Comparison of ENCODE assay signal across 9 mouse cellular contexts in genomic region chr13:71956481-71956880, GRCm38 (mm10). TPM values are rescaled to one million over a fixed set of nuclear protein-coding genes. Genes with fewer than 3 reads are reported as not detected.
A peak's percentile ranks its signal among the peaks of the same experiment; 100 is the strongest.
DNase-seq lines count a peak whose midpoint lies in the region; ATAC-seq and TF ChIP-seq lines count a peak whose summit lies in the region.
"Had no signal": no experiment of that assay in that cellular context is flagged by ENCODE, and none has a peak within 500 bp of the region (broad histone marks: within the 10 kb centered on the region; RNA-seq: fewer than 3 reads in every experiment).

No protein-coding gene starts in this region.

- H3K4me2 ChIP-seq in liver, embryonic 12.5 days, result no peak overlapping the region
- H3K4me2 ChIP-seq in intestine, postnatal 0 days (replicated peaks; ENCODE audit: low read depth), result no peak overlapping the region
- H3K4me2 ChIP-seq: liver, embryonic 15.5 days had no signal

- H3K9ac ChIP-seq in liver, embryonic 12.5 days, result no peak overlapping the region
- no peak overlapping the region for H3K9ac ChIP-seq in intestine, postnatal 0 days (ENCODE audit: low read depth, low read length)
- H3K9ac ChIP-seq: liver, embryonic 15.5 days had no signal

- peak; percentile 74 for TF ChIP-seq CTCF in intestine, postnatal 0 days (IDR thresholded peaks at IDR 0.05; ENCODE audit: low read depth)

- H3K27me3 ChIP-seq in liver, embryonic 12.5 days (replicated peaks), result peaks cover 85% of the 10 kb centered on the region
- H3K27me3 ChIP-seq in embryonic facial prominence, embryonic 10.5 days (replicated peaks; ENCODE audit: low read depth, poor library complexity, severe bottlenecking), result peaks cover 95% of the 10 kb centered on the region
- H3K27me3 ChIP-seq in intestine, postnatal 0 days (replicated peaks; ENCODE audit: control insufficient read depth, insufficient read depth, low read length), result peaks cover 62% of the 10 kb centered on the region

- H3K27ac ChIP-seq in liver, embryonic 12.5 days, result no peak overlapping the region
- H3K27ac ChIP-seq in embryonic facial prominence, embryonic 10.5 days (replicated peaks), result no peak overlapping the region
- H3K27ac ChIP-seq in intestine, postnatal 0 days (ENCODE audit: low read depth, low read length), result no peak overlapping the region
- H3K27ac ChIP-seq: liver, embryonic 15.5 days had no signal

- no peaks in the 10 kb centered on the region for H3K36me3 ChIP-seq in liver, embryonic 12.5 days
- H3K36me3 ChIP-seq in embryonic facial prominence, embryonic 10.5 days (replicated peaks), result no peaks in the 10 kb centered on the region
- H3K36me3 ChIP-seq in intestine, postnatal 0 days (ENCODE audit: control insufficient read depth, insufficient read depth), result no peaks in the 10 kb centered on the region
- H3K36me3 ChIP-seq: liver, embryonic 15.5 days had no signal

- no peaks in the 10 kb centered on the region for H3K4me1 ChIP-seq in liver, embryonic 12.5 days
- peaks cover 42% of the 10 kb centered on the region for H3K4me1 ChIP-seq in embryonic facial prominence, embryonic 10.5 days
- no peaks in the 10 kb centered on the region for H3K4me1 ChIP-seq in intestine, postnatal 0 days (replicated peaks; ENCODE audit: control insufficient read depth, insufficient read depth, low read length)
- H3K4me1 ChIP-seq: liver, embryonic 15.5 days had no signal

- under 1% methylated on average over 9 of the region's 9 CpGs for WGBS in liver, embryonic 12.5 days (ENCODE audit: insufficient replicate concordance)
- WGBS in embryonic facial prominence, embryonic 10.5 days, result 5% methylated on average over 9 of the region's 9 CpGs
- WGBS in intestine, postnatal 0 days, result 11% methylated on average over 9 of the region's 9 CpGs

- ATAC-seq in liver, embryonic 12.5 days, result no peak
- no peak for ATAC-seq in intestine, postnatal 0 days
- no peak for ATAC-seq in megakaryocyte, adult 5-6 weeks (ENCODE audit: poor library complexity, severe bottlenecking)

- H3K9me3 ChIP-seq in liver, embryonic 12.5 days (replicated peaks), result no peaks in the 10 kb centered on the region
- no peaks in the 10 kb centered on the region for H3K9me3 ChIP-seq in embryonic facial prominence, embryonic 10.5 days
- H3K9me3 ChIP-seq in intestine, postnatal 0 days (ENCODE audit: control insufficient read depth), result no peaks in the 10 kb centered on the region
- H3K9me3 ChIP-seq: liver, embryonic 15.5 days had no signal

- DNase-seq in liver, result peak; percentile 30
- DNase-seq in embryonic facial prominence, embryonic 10.5 days (ENCODE audit: low spot score), result peak; percentile 73
- peak; percentile 51 for DNase-seq in lung, postnatal 14 days
- no peak for DNase-seq in B cell, adult 2 months
- no peak for DNase-seq in spleen, adult 18-20 months

- no peak overlapping the region for H3K4me3 ChIP-seq in liver, embryonic 12.5 days
- 0 out of 2 replicates have a peak overlapping the region, but pooled peaks have one; percentile 67 for H3K4me3 ChIP-seq in embryonic facial prominence, embryonic 10.5 days
- no peak overlapping the region for H3K4me3 ChIP-seq in intestine, postnatal 0 days (ENCODE audit: low read depth, low read length)
- H3K4me3 ChIP-seq: liver, embryonic 15.5 days had no signal

RNA-seq across cellular contexts. Expression of gene Irx1, which starts 7.0 kb away (rescaled TPM):
- polyA plus RNA-seq in liver, embryonic 12.5 days (2016; fragmentation: Nextera tagmentation; extraction: Ambion mirVana), result 0.12 TPM in 1 of 2 replicates, not detected in the other
- 0.72 and 1.2 TPM in 2 replicates for polyA plus RNA-seq in embryonic facial prominence, embryonic 10.5 days (2016; fragmentation: Nextera tagmentation; extraction: Ambion mirVana)
- not detected in 2 replicates for polyA plus RNA-seq in intestine, postnatal 0 days (2015; fragmentation: Nextera tagmentation; extraction: Ambion mirVana)
- not detected in 2 replicates for total RNA-seq in megakaryocyte, adult 5-6 weeks (2015)
- total RNA-seq in megakaryocyte, adult 5-6 weeks (2017), result not detected in 2 replicates
- polyA plus RNA-seq: liver, embryonic 15.5 days had no signal

Comparison
In these comparisons a context has a peak if more than half of its experiments do, and no peak if none do; other contexts are left out.
1. DNase-seq: peak in liver (single experiment), embryonic facial prominence, embryonic 10.5 days (single experiment) and lung, postnatal 14 days (single experiment); none in B cell, adult 2 months (0 of 2) and spleen, adult 18-20 months (0 of 2).